Mouse (Mus musculus) ES-E14 (cell line): ENCODE measurements around the gene S100pbp.

Experiments used
- CHD2 ChIP-seq: IDR thresholded peaks from 2 replicates; pipeline ENCODE4 v1.6.1; 2014; ENCODE audit warnings: mild to moderate bottlenecking, low read depth, low read length, inconsistent platforms
- HCFC1 ChIP-seq: IDR thresholded peaks from 2 replicates; pipeline ENCODE4 v1.6.1; 2012; ENCODE audit warnings: low read length, inconsistent platforms, borderline replicate concordance; ENCODE audit not compliant: insufficient read depth
- MAFK ChIP-seq: IDR thresholded peaks from 2 replicates; pipeline ENCODE4 v1.6.1; 2014; ENCODE audit warnings: mild to moderate bottlenecking, low read depth, low read length, inconsistent platforms; ENCODE audit not compliant: insufficient read depth
- ZC3H11A ChIP-seq: IDR thresholded peaks from 2 replicates; pipeline ENCODE4 v1.6.1; 2012; ENCODE audit warnings: low read depth, mild to moderate bottlenecking, inconsistent platforms, low read length, borderline replicate concordance
- ZNF384 ChIP-seq: IDR thresholded peaks from 2 replicates; pipeline ENCODE4 v1.6.1; 2012; ENCODE audit warnings: low read depth, low read length, inconsistent platforms

DNA sequence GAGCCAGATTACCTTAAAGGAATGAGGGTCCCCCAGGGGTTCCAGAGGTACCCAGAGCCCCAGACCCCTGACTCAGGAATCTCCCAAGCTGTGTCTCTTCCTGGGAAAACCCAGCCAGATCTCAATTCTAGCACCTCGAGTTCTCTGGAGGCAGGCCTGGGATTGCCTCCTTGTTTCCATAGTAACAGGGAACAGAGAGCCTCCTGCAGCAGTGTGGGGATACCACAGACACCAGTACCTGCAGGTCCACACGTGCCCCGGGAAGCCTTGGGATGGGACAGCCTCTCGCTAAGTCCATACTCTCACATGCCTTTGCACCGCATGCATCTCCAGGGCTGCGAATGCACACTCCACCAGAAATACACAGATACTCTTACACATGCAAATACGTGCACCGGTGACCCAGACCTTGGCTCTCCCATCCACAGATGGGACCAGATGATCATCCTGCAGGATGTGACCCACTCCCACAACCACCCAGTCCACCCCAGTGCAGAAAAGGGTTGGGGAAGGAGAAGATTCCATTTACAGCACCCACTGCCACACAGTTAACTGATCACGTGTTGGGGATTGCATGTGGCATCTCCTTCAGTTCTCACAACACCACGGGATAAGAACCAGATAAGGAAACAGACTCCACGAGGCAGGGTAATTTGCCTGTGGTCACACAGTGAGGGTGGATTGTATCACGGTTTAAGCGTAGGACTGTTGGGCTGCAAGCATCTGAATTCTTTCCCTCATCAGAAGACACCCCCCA is 60.8 kb downstream of the S100pbp start:
- TF ChIP-seq CHD2 (no peak), ZC3H11A (no peak), HCFC1 (no peak), ZNF384 (no peak), MAFK (no peak)
